Mouse (Mus musculus): ENCODE data around the gene Chd1l. TPM values are rescaled to one million over a fixed set of nuclear protein-coding genes. Genes with fewer than 3 reads are reported as not detected.

Chd1l gene
- total RNA-seq, 2 experiments from 2014 or later: 8.5 to 11.6 TPM

DNA sequence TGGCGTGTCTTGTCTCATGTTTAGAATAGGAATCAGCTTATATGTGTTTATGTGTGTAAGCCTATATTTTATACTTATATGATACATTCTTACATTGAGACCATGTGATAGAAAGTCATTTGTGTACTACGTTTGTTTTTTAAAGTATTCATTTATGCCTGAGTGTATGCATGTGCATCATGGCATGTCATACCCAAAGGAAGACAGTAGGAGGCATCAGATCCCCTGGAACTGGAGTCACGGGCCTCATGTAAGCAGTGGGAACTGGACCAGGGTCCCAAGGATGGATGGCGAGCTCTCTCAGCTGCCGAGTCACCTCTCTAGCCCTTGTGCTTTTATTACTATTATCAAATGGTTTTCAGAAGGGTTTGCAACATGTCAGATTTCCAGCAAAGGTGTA, 74.3 kb downstream of the Chd1l start:
- DNase-seq (ENCODE audit: low spot score in 2 of 2): no peak

GRCm38 (mm10) chr3:97525458-97525857, 84.5 kb downstream of the Chd1l start:
- DNase-seq (ENCODE audit: low spot score in 2 of 2): no peak

GRCm38 (mm10) chr3:97524835-97525234, 85.2 kb downstream of the Chd1l start:
- peak in 1 of 2 experiments; percentile 28 for DNase-seq (ENCODE audit: low spot score in 2 of 2)

DNA sequence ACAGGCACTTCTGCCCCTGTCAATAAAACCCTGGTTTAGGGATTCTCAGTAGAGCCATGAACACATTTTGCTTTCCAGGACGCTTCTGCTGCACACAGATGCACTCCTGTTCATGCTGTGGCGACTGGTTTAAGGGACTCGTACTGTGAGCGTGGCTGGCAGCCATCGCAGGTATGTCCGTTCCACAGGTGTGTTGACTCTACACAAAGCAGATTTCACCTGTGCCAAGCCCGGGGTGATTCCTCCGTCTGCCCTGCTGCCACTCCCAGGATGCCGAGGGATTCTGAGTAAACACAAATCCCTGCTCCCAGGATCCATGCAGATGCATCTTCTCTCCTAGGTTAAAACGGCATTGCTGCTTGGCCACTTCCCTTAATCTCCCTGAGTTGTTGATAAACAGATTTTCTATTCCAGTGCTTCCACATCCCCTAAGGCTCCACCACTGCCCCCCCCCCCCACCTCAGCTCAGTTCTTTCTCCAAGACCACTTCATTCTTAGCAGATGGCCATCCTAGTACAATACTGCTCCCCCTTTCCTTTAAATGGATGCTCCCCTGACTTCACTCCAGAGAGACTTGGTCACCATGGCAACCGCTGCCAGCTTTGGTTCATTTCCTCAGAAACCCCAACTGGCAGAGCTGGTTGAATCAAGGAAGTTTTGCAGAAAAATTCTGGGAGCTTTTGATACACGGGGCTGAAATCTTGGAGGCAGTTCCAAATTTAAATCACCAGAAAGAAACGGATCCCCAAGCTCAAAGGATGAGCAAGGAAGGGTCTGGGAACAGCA, 87.9 kb downstream of the Chd1l start:
- DNase-seq (ENCODE audit: low spot score in 2 of 2): no peak

GRCm38 (mm10) chr3:97519883-97520282, 90.1 kb downstream of the Chd1l start:
- no peak for DNase-seq (ENCODE audit: low spot score in 2 of 2)

DNA sequence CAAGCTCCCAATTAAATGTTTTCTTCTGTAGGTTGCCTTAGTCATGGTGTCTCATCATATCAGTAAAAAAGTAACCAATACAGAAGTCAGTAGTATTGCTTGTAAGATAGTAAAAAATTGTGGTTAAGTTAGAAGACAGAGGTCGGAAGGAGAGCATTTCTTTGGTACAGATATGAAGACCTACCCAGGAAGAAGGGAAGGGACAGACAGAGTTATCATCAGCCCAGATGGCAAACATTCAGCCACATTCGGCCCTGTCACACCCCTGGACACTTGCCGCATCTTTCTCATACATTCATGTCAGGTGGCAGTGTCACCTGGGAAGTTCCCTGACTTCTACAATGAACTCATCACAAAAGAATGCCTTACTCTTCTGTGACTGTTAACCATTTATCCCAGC, 97.7 kb downstream of the Chd1l start:
- no peak for DNase-seq (ENCODE audit: low spot score in 2 of 2)

Other genes starting within 250 kb of the Chd1l start
- not detected for gene Olfr1402, start 188.2 kb downstream of the Chd1l start, total RNA-seq (2021)
- gene Fmo5, start 18.6 kb upstream of the Chd1l start, total RNA-seq (2021): 10 to 100 TPM; 13.3 to 15.2 TPM
- gene Prkab2, start 48.0 kb upstream of the Chd1l start, total RNA-seq (2021): 10 to 100 TPM in 1 of 2 experiments, 1 to 10 TPM in 1; 8.8 to 13.8 TPM
- gene Gm17651, start 64.5 kb upstream of the Chd1l start, total RNA-seq (2021): not detected

All from adrenal gland, adult 18-20 months (tissue).